Mouse (Mus musculus) thymus, adult 2 months (tissue): ENCODE data around the gene Ralbp1.

ENCODE experiments used
- CTCF ChIP-seq: fragments of 200-500 bp; IDR thresholded peaks from 2 replicates; pipeline ENCODE4 v1.5.1; 2012; ENCODE audit warnings: mild to moderate bottlenecking, control low read depth, low read length, moderate library complexity, borderline replicate concordance; ENCODE audit not compliant: control insufficient read depth, poor library complexity, insufficient read depth; ENCODE audit errors: extremely low read depth
- POLR2A ChIP-seq: fragments of 200-500 bp; IDR thresholded peaks from 2 replicates; pipeline ENCODE4 v1.6.1; 2012; ENCODE audit warnings: mild to moderate bottlenecking, low read length, control low read depth, moderate library complexity; ENCODE audit not compliant: control insufficient read depth, poor library complexity, insufficient read depth; ENCODE audit errors: extremely low read depth

GRCm38 (mm10) chr17:65799353-65799752, 86.2 kb downstream of the Ralbp1 start:
- TF ChIP-seq CTCF (no peak), POLR2A (no peak)
